Mouse (Mus musculus): ENCODE measurements around the gene Wdr90.

- TF ChIP-seq CTCF (IDR thresholded peaks at IDR 0.05): peak; percentile 70
- no peak; the same call in none of the 2 replicates for TF ChIP-seq POLR2A (IDR thresholded peaks at IDR 0.05; ENCODE audit: insufficient read depth, low read depth, low read length)
- TF ChIP-seq EP300 (IDR thresholded peaks at IDR 0.05; ENCODE audit: insufficient read depth, low read depth, low read length): 0 out of 2 replicates have a peak, but pooled peaks have one; percentile 55
Measured at GRCm38 (mm10) chr17:25844396-25844901, 16.9 kb downstream of the Wdr90 start, which contains the start of gene Rhot2.

Measured in heart, adult 2 months (tissue).